Mouse (Mus musculus): ENCODE results near the gene Prrc2a.

DNA sequence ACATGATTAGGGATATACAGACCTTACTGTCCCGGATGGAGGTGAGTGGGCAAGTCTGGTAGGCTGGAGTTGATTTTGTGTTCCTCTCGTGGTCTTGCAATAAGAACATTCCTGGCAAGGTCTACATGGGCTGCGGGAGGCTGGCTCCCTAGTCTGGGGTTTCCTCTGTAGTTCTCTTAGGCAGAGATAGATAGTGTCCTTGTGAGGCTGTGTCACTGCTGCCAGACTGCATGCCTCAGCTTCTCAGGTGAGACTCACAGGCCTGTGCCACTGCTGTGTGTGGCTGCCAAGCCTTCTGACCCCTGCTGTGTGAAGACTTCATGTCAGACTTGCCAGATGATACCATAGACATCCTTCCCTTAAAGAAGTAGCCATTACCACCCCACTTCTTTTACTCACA, 25.4 kb downstream of the Prrc2a start:
- TF ChIP-seq CTCF (IDR thresholded peaks at IDR 0.05; ENCODE audit: borderline replicate concordance, extremely low read depth, insufficient read depth, insufficient read length), result no peak
- TF ChIP-seq POLR2A (IDR thresholded peaks at IDR 0.05; ENCODE audit: borderline replicate concordance, extremely low read depth, insufficient read depth, insufficient read length, poor library complexity, severe bottlenecking), result no peak
